Mouse (Mus musculus): ENCODE measurements around the gene Gopc. TPM values are rescaled to one million over a fixed set of nuclear protein-coding genes. Genes with fewer than 3 reads are reported as not detected.
"Not testable (repeated sequence)": the region's sequence is repeated elsewhere in the genome, so short reads cannot be mapped to it uniquely, and the experiment has no call there.

Gopc gene
- polyA plus RNA-seq, 1 experiment from 2014 or later = 16.1 TPM

GRCm38 (mm10) chr10:52321918-52322317 is 60.0 kb downstream of the Gopc start:
- H3K36me3 ChIP-seq = peaks cover 35% of the 10 kb centered on the region
- no peak overlapping the region for H3K27ac ChIP-seq (replicated peaks)
- WGBS = 97% methylated on average over 3 of the region's 3 CpGs
- H3K27me3 ChIP-seq (ENCODE audit: low read depth, poor library complexity, severe bottlenecking) = no peaks in the 10 kb centered on the region
- H3K4me3 ChIP-seq = no peak overlapping the region
- no peaks in the 10 kb centered on the region for H3K4me1 ChIP-seq
- DNase-seq (ENCODE audit: low spot score) = no peak
- H3K9me3 ChIP-seq (replicated peaks) = no peaks in the 10 kb centered on the region

DNA sequence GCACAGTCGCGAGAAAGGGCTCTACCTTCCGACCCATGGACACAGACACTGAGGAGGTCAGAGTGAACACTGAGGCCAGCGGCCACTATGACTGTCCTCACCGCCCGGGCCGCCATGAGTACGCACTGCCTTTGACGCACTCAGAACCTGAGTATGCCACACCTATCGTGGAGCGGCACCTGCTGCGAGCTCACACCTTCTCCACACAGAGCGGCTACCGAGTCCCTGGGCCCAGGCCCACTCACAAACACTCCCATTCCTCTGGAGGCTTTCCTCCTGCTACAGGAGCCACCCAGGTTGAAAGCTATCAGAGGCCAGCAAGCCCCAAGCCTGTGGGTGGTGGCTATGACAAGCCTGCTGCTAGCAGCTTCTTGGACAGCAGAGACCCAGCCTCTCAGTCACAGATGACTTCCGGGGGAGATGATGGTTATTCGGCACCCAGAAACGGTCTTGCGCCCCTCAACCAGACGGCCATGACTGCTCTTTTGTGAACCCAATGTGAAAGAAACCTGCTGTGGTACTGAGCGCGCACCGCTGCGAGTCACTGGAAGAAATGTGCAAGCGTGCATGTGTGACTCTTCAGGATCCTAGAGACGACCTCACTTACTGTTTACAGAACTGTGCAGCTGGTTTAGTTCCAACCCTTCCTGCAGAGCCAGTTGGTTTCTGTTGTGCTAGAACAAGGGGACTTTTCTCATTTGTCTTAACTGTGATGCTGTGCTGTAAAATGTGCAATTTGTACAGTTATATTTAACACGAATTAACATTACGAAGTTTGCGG is 62.2 kb downstream of the Gopc start:
- Histone ChIP-seq H3K9me3 (replicated peaks) (no peaks in the 10 kb centered on the region), H3K4me3 (no peak overlapping the region), H3K36me3 (peaks cover 39% of the 10 kb centered on the region), H3K4me1 (no peaks in the 10 kb centered on the region), H3K27me3 (ENCODE audit: low read depth, poor library complexity, severe bottlenecking) (no peaks in the 10 kb centered on the region), H3K27ac (replicated peaks) (no peak overlapping the region)
- WGBS = 94% methylated on average over 28 of the region's 28 CpGs
- no peak for DNase-seq (ENCODE audit: low spot score)

- Histone ChIP-seq H3K36me3 (peaks cover 40% of the 10 kb centered on the region), H3K4me3 (no peak overlapping the region), H3K4me1 (no peaks in the 10 kb centered on the region), H3K27me3 (ENCODE audit: low read depth, poor library complexity, severe bottlenecking) (no peaks in the 10 kb centered on the region), H3K9me3 (replicated peaks) (no peaks in the 10 kb centered on the region), H3K27ac (replicated peaks) (no peak overlapping the region)
- no peak for DNase-seq (ENCODE audit: low spot score)
- 84% methylated on average over 8 of the region's 8 CpGs for WGBS
Measured at GRCm38 (mm10) chr10:52309196-52309595, 72.7 kb downstream of the Gopc start.

DNA sequence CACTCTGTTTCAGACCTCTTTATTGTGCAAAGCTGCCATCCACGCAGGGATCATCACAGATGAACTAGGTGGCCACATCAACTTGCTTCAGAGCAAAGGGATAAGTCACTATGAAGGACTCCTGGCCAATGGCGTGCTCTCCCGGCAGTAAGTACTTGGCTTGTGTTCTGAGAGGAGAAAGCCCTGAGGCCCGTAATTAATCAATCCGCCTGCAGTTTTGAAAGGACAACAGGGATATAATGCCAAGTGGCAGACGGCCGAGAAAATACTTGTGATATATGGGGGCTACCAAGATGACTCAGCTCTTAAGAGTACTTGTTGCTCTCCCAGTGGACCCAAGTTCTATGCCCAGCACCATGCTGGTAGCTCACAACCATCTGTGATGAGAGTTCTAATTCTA is 77.3 kb downstream of the Gopc start:
- H3K4me3 ChIP-seq = no peak overlapping the region
- peaks cover 19% of the 10 kb centered on the region for H3K36me3 ChIP-seq
- no peaks in the 10 kb centered on the region for H3K4me1 ChIP-seq
- WGBS = 95% methylated on average over 7 of the region's 7 CpGs
- no peak overlapping the region for H3K27ac ChIP-seq (replicated peaks)
- DNase-seq (ENCODE audit: low spot score) = no peak
- no peaks in the 10 kb centered on the region for H3K9me3 ChIP-seq (replicated peaks)
- H3K27me3 ChIP-seq (ENCODE audit: low read depth, poor library complexity, severe bottlenecking) = no peaks in the 10 kb centered on the region

DNA sequence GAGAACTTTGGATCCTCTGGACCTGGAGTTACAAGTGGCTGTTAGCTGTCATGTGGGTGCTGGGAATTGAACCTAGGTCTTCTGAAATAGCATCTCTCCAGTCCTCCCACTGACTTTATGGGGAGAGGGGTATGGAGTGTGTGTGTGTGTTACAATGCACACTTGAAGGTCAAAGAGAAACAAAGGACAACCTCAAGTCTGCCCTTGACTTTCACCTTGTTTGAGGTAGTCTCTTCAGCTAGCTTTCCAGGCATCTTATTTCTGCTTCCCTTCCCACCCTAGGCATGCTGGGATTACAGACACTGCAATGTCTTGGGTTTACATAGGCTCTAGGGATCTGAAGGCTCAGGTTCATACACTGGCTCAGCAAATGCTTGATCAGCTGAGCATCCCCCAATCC is 79.7 kb downstream of the Gopc start:
- no peak for DNase-seq (ENCODE audit: low spot score)
- Histone ChIP-seq H3K4me3 (no peak overlapping the region), H3K27me3 (ENCODE audit: low read depth, poor library complexity, severe bottlenecking) (no peaks in the 10 kb centered on the region), H3K36me3 (peaks cover 15% of the 10 kb centered on the region), H3K27ac (replicated peaks) (no peak overlapping the region), H3K4me1 (peaks cover 10% of the 10 kb centered on the region), H3K9me3 (replicated peaks) (no peaks in the 10 kb centered on the region)

- H3K27ac ChIP-seq (replicated peaks) = no peak overlapping the region
- peaks cover 15% of the 10 kb centered on the region for H3K36me3 ChIP-seq
- H3K4me3 ChIP-seq = no peak overlapping the region
- 95% methylated on average over 4 of the region's 4 CpGs for WGBS
- no peaks in the 10 kb centered on the region for H3K9me3 ChIP-seq (replicated peaks)
- no peak for DNase-seq (ENCODE audit: low spot score)
- H3K27me3 ChIP-seq (ENCODE audit: low read depth, poor library complexity, severe bottlenecking) = no peaks in the 10 kb centered on the region
- peaks cover 10% of the 10 kb centered on the region for H3K4me1 ChIP-seq
Measured at GRCm38 (mm10) chr10:52301766-52302165, 80.2 kb downstream of the Gopc start.

GRCm38 (mm10) chr10:52298568-52298967 is 83.4 kb downstream of the Gopc start:
- 0 out of 2 replicates have a peak overlapping the region, but pooled peaks have one; percentile 57 for H3K27ac ChIP-seq (replicated peaks)

GRCm38 (mm10) chr10:52295934-52296333 is 86.0 kb downstream of the Gopc start:
- 0 out of 2 replicates have a peak, but pooled peaks cover 3% of the 10 kb centered on the region for H3K36me3 ChIP-seq
- WGBS = 88% methylated on average over 2 of the region's 2 CpGs
- no peak for DNase-seq (ENCODE audit: low spot score)
- no peaks in the 10 kb centered on the region for H3K9me3 ChIP-seq (replicated peaks)
- H3K4me3 ChIP-seq = no peak overlapping the region
- peaks cover 10% of the 10 kb centered on the region for H3K4me1 ChIP-seq
- H3K27me3 ChIP-seq (ENCODE audit: low read depth, poor library complexity, severe bottlenecking) = no peaks in the 10 kb centered on the region
- no peak overlapping the region for H3K27ac ChIP-seq (replicated peaks)

More at GRCm38 (mm10) chr10:52298568-52298967, 83.4 kb downstream of the Gopc start:
- not testable (repeated sequence) for DNase-seq (ENCODE audit: low spot score); H3K27me3 ChIP-seq (ENCODE audit: low read depth, poor library complexity, severe bottlenecking); H3K36me3 ChIP-seq; H3K4me3 ChIP-seq; H3K9me3 ChIP-seq (replicated peaks)
- peaks cover 10% of the 10 kb centered on the region for H3K4me1 ChIP-seq

DNA sequence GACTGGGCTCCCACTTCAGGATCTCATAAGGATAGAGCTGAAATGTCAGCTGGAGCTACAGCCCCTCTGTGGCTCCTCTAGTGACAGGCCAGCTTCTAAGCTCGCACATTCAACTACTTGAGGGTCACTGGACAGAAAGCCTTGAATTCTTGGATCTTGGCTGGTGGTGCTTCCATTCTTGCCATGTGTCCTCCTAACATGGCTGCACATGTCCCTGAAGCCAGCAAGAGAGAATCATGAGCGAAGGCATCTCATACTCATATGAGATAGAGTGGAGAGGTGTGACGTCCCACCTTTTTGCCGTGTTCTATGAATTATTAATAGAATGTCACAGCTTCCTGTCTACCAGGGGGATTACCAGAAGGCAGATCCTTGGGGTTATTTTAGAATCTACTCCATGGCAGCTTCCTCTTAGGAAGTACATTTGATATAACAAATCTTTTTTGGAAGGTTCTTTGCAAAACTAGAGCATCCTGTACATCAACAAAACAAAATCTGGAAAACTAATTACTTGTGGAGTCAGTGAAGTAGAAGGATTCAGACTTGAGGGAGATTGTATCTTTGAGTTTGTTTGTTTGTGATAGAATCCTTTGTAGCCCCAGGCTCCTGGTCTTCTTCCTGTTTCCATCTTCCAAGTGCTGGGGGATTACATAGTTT is 87.9 kb downstream of the Gopc start:
- Histone ChIP-seq H3K27ac (replicated peaks) (no peak overlapping the region), H3K36me3 (0 out of 2 replicates have a peak, but pooled peaks cover 3% of the 10 kb centered on the region), H3K4me1 (peaks cover 10% of the 10 kb centered on the region), H3K27me3 (ENCODE audit: low read depth, poor library complexity, severe bottlenecking) (no peaks in the 10 kb centered on the region), H3K9me3 (replicated peaks) (no peaks in the 10 kb centered on the region), H3K4me3 (no peak overlapping the region)
- 89% methylated on average over 4 of the region's 4 CpGs for WGBS
- no peak for DNase-seq (ENCODE audit: low spot score)

GRCm38 (mm10) chr10:52292391-52292790 is 89.5 kb downstream of the Gopc start:
- H3K27me3 ChIP-seq (ENCODE audit: low read depth, poor library complexity, severe bottlenecking); H3K36me3 ChIP-seq; H3K4me3 ChIP-seq; H3K4me1 ChIP-seq; DNase-seq (ENCODE audit: low spot score); H3K27ac ChIP-seq (replicated peaks); H3K9me3 ChIP-seq (replicated peaks): not testable (repeated sequence)
- WGBS = 75% methylated on average over 1 of the region's 1 CpGs

DNA sequence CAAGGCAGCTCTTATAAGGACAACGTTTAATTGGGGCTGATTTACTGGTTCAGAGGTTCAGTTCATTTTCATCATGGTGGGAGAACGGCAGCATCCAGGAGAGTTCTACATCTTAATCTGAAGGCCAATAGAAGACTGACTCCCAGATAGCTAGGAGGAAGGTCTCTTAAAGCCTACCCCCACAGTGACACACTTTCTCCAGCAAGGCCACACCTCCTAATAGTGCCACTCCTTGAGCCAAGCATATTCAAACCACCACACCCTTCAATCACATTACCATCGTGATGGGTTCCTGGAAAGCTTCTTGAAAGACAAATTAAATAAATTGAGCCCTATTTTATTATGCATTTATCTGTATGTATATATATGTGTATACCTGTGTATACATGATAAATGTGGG is 92.7 kb downstream of the Gopc start:
- Histone ChIP-seq H3K9me3 (replicated peaks) (no peaks in the 10 kb centered on the region), H3K4me1 (no peaks in the 10 kb centered on the region), H3K27ac (replicated peaks) (no peak overlapping the region), H3K4me3 (no peak overlapping the region), H3K36me3 (peaks cover 8% of the 10 kb centered on the region; the same call in 1 of the 2 replicates), H3K27me3 (ENCODE audit: low read depth, poor library complexity, severe bottlenecking) (no peaks in the 10 kb centered on the region)
- 92% methylated on average over 3 of the region's 3 CpGs for WGBS
- no peak for DNase-seq (ENCODE audit: low spot score)

GRCm38 (mm10) chr10:52287852-52288533 is 93.9 kb downstream of the Gopc start:
- Histone ChIP-seq H3K27ac (replicated peaks) (no peak overlapping the region), H3K4me1 (no peaks in the 10 kb centered on the region), H3K4me3 (no peak overlapping the region), H3K27me3 (ENCODE audit: low read depth, poor library complexity, severe bottlenecking) (no peaks in the 10 kb centered on the region), H3K9me3 (replicated peaks) (no peaks in the 10 kb centered on the region), H3K36me3 (peaks cover 9% of the 10 kb centered on the region; the same call in 1 of the 2 replicates)
- WGBS = 92% methylated on average over 5 of the region's 5 CpGs
- DNase-seq (ENCODE audit: low spot score) = no peak
